Mouse (Mus musculus) adipocyte (in vitro differentiated cells): Measurements from ENCODE around the gene Ccna2.
"Not testable (repeated sequence)": the region's sequence is repeated elsewhere in the genome, so short reads cannot be mapped to it uniquely, and the experiment has no call there.

Experiments
- DNase-seq: peaks from one replicate; pipeline ENCODE4 v3.0.0-alpha.2; 2016; ENCODE audit warnings: low spot score

Ccna2 gene

DNA sequence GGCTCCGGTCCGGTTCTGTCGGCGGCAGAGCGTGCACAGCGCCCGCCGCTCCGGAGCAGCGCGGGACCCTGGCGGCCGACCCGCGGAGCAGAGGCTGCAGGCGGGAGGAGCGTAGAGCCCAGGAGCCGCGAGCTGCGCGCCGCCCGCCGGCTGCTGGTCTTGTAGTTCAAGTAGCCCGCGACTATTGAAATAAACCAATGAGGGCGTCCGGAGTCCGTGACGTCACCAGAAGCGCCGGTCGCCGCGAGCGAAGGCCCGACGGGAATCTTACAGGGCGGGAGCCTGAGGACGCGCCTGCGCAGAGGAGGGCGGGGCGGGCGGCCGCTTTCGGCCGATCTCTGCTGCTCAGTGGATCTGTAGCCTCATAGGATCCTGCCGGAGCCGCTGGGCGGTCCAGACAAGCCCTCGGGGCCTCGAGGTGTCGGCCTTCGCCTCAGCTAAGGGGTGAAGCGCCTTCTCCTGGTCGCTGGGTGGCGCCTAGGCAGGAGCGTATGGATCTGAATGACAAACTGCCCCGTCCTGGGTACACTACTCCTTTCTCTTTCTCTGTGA is at the start of gene Ccna2:
Gene Ccna2 (minus strand): TSS at position 324 of the 552 bp plus-strand sequence.
- peak; percentile 98 for DNase-seq

GRCm38 (mm10) chr3:36618181-36618580 is 46.2 kb upstream of the Ccna2 start:
- DNase-seq = no peak

DNA sequence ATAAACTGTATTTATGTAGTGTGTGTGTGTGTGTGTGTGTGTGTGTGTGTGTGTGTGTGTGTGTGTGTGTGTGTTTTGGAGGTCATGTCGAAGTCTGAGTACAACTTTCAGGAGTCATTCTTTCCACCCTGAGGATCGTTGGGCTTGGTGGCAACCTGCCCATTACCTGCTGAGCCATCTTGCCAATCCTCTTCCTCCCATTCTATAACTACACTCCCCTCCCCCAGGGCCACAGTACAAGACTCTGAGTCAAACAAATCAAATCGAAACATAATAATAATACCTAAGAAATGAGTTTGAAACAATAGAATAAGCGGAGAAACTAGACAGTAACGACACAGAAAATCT is 41.9 kb upstream of the Ccna2 start:
- DNase-seq = no peak

GRCm38 (mm10) chr3:36613202-36613907 is 41.4 kb upstream of the Ccna2 start, which contains the start of gene Bbs7:
TSS of gene Bbs7 (minus strand) at chr3:36613477.
- peak; percentile 78 for DNase-seq

- no peak for DNase-seq
Observed at GRCm38 (mm10) chr3:36612687-36613086, 40.7 kb upstream of the Ccna2 start.

- no peak for DNase-seq
Observed at GRCm38 (mm10) chr3:36605894-36606783, 34.2 kb upstream of the Ccna2 start.

DNA sequence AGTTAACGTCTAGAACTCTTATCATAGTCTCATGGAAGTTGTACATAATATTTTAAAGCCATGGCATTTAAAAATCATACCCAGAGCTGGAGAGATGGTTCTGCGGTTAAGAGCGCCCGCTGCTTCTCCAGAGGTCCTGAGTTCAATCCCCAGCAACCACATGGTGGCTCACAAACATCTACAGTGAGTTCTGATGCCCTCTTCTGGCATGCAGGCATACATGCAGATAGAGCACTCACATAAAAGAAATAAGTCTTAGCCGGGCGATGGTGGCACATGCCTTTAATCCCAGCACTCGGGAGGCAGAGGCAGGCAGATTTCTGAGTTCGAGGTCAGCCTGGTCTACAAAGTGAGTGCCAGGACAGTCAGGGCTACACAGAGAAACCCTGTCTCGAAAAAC is 27.8 kb upstream of the Ccna2 start:
- DNase-seq = not testable (repeated sequence)

GRCm38 (mm10) chr3:36598811-36599210 is 26.9 kb upstream of the Ccna2 start:
- no peak for DNase-seq

DNA sequence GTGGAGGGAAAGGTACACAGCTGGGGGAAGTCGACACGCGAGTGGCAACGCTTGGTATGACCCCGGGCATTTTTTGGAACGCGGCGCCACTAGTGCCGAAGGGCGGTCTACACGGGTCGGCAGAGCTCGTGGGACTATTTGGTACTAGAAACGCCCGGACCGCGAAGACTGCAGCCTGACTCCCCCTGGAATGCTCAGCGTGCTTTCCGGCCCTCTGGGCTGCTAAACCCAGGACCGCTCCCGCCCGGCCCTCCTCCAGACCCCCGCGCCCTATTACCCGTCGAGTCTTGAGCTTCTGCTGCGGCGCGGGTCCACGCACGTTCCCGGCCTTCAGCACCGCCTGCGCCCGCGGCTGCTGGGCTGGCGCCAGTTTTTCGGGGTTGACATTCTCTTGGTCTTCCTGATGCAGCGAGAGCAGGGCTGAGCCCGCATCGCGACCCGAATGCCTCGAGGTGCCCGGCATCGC is 556 bp downstream of the Ccna2 start:
- DNase-seq = no peak

DNA sequence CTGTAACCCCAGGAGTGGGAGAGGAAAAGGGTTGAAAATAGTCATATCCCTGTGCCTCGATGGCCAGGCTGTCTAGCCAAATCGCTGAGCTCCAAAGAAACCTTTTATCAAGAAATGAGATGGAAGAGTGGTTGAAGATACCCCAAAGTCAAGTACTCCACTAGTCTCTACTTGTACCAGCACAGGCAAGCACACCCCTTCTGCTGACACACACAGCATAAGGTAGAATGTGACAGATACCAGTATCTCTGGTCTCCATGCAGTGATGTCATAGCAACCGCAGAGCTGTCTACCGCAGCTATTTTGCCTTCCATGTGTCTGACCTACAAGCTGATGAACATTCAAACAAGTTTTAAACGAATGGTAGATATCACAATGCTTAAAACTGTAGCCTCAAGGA is 2.1 kb downstream of the Ccna2 start:
- DNase-seq = no peak

- no peak for DNase-seq
Observed at GRCm38 (mm10) chr3:36563666-36564065, 8.3 kb downstream of the Ccna2 start.

DNA sequence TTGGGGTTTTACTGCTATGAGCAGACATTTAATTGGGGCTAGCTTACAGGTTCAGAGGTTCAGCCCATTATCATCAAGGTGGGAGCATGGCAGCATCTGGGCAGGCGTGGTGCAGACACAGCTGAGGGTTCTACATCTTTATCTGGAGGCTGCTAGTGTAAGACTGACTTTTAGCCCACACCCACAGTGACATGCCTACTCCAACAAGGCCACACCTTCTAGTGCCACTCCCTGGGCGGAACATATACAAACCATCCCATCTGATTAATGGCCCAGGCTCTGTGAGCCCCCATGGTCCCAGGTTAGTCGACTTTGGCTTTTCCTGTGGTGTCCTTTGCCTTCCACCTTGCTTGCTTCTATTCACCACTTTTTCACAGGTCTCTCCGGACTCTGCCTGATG is 12.3 kb downstream of the Ccna2 start:
- no peak for DNase-seq

GRCm38 (mm10) chr3:36557601-36558000 is 14.3 kb downstream of the Ccna2 start:
- DNase-seq = no peak

DNA sequence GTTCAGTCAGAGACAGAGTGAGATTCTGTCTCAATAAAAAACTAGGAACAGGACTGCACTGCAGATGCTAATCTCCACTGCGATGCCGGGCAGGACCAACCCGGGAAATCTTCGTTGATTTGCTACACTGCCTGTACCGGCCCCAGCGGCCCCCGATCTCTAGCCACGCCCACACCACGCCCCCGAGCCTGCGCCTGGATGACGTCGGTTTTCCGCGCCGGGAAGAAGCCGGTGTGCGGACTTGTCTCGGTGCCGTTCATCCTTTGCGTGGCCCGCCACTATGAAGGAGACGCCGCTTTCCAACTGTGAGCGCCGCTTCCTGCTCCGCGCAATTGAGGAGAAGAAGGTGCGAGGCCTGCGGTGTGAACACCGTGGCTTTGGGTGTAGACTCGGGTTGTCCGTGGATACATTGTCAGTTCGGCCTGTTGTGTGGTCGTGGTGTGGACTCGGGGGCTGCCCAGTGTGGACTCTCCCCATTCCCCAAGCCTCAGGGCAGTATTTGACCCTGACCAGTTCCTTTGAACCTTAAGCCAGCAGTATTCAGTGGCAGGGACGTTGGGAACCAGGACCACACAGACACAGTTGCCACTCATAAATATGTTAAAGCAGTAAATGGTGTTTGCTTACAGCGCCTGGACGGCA is 19.4 kb downstream of the Ccna2 start, which contains the start of gene Exosc9:
Gene Exosc9 (plus strand): TSS at position 201 of the 642 bp plus-strand sequence.
- peak; percentile 84 for DNase-seq

DNA sequence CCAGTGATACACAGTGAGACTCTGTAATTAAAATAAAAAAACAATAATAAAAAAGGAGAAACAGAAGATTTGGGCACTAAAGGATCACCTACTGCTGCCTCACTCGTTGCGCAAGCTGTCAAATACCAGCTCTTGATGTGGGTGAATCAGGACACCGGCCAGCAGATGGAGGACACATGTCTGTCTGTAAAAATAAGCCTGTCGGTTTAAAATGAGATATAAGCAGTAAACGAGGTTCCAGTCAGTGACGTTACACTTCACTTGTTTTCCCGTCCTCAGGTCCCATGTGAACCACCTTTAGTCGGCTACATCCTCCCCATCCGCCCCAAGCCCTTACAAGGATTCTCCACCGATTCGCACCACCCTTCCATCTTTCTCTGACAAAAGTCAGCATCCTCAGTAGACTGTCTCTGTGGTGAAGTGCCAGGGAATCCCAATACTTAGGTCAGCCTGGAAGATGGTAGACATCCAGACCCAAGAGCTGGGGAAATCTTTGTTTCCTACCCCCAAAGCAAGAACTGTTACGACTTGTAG is 20.0 kb downstream of the Ccna2 start:
- no peak for DNase-seq

DNA sequence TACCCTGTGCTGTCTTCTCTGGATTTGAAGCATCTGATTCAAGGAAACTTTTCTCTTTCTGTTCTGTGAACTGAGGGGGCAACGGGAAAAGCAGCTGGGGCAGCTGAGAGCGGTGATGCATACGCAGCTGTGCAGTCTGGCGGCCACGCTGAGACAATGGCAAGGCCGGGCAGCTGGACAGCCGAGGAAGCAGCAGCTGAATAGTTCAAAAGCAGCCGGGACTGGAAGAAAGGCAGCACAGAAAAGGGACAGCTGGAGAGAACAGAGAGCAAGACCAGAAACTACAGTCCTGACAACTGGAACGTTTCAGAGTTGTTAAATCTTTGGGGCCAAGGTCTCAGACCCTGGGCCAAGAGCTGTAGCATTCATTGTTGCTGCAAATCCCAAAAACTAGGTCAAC is 20.6 kb downstream of the Ccna2 start:
- DNase-seq = no peak

- DNase-seq = no peak
Observed at GRCm38 (mm10) chr3:36544961-36545360, 27.0 kb downstream of the Ccna2 start.

DNA sequence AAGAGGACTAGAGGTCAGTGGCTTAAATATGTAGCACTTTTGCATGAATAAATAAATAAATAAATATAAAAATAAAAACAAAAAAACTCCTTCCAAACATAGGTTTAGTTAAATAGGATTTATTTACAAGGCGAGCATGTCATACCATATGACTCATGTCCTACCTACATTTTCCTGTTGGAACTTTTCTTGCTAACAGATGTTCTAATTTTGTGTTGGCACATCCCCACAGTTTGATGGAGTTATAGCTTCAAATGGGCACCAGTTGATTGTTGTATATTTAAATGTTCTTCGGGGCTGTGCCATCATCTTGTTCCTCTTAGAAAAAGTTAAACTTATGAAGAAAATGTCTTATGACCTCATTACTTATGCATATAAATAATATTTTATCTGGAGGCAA is 30.6 kb downstream of the Ccna2 start:
- no peak for DNase-seq

DNA sequence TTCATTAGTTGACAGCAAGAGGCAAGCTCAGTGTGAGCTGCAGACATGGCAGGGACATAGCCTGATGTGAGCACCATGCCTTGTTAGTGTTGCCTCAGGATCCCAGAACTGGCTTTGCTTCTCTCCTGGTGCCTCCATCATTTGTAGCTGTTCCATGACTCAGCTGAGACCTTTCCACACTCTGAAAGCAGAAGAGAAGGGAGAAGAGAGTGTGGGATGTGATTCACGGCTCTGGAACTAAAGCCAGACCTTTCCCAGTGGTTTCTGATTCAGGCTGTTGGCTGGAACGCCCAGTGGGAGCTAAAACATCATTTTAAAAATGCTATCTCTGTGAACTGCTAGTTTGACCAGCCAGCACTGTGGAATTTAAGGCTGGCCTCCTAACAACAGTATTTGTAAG is 31.2 kb downstream of the Ccna2 start:
- DNase-seq = no peak

- no peak for DNase-seq
Observed at GRCm38 (mm10) chr3:36537701-36538470, 34.1 kb downstream of the Ccna2 start.

GRCm38 (mm10) chr3:36536041-36536440 is 35.9 kb downstream of the Ccna2 start:
- DNase-seq = no peak
